Mouse (Mus musculus) kidney, adult 2 months (tissue): ENCODE data around the gene Laptm5.

ENCODE experiments used
- CTCF ChIP-seq: fragments of 200-500 bp; conservative IDR thresholded peaks from 2 replicates; pipeline ENCODE4 v1.5.1; 2011; ENCODE audit warnings: low read depth, mild to moderate bottlenecking, control low read depth, low read length, moderate library complexity, mixed read lengths; ENCODE audit not compliant: insufficient read depth, insufficient read length
- POLR2A ChIP-seq: fragments of 200-500 bp; IDR thresholded peaks from one replicate; pipeline ENCODE4 v1.6.1; 2011; ENCODE audit warnings: low read depth, low read length, control low read depth

DNA sequence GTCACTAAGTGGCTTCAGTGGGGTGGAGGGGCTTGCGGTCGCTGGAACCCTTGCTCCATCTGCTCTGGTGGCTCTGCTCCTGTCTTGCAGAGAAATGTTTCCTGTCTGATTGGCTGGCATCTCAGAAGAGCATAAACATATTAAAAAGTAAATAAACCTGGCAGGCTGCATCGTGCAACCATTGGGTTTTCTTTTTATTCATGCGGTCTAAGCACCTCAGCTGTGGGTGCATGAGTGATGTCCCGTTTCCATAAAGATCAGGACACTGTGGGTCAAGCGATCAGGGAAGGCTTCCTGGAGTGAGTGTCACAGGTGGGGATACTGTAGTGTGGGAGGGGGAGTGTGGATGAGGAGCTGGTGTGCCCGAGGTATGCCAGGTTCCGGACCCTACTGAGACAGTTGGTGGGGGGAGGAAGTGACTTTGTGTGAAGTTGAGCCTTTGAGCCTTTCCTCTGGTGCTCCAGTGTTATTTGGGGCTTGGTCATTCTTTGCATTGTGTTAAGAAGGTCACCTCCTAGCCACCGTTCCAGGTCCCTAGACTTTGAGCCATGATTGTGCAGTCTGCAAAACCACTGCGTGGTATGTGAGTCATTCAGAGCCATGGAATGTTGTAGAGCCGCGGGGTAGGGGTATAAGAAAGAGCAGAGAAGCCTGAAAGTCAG lies 2.2 kb downstream of the Laptm5 start:
- no peak for TF ChIP-seq POLR2A
- TF ChIP-seq CTCF: no peak
